Mouse (Mus musculus) heart, postnatal 25 days (tissue): Measurements from ENCODE around the gene Plxnb1. TPM values are rescaled to one million over a fixed set of nuclear protein-coding genes. Genes with fewer than 3 reads are reported as not detected.

Experiments
- DNase-seq: peaks from one replicate; pipeline ENCODE4 v3.0.0; 2022; ENCODE audit warnings: low spot score
- intact Hi-C: fragments of 180-260 bp; cut with DNase I; formaldehyde crosslinking; loops from one replicate; pipeline ENCODE4 v1.15.1; 2025
- total RNA-seq, 2 experiments: library from RNA; stranded (reverse); gene quantifications; 2 replicates each; pipeline ENCODE4 v1.2.3; 2021

The Plxnb1 gene
- total RNA-seq, 2 experiments from 2014 or later: 21.1 to 22.9 TPM

DNA sequence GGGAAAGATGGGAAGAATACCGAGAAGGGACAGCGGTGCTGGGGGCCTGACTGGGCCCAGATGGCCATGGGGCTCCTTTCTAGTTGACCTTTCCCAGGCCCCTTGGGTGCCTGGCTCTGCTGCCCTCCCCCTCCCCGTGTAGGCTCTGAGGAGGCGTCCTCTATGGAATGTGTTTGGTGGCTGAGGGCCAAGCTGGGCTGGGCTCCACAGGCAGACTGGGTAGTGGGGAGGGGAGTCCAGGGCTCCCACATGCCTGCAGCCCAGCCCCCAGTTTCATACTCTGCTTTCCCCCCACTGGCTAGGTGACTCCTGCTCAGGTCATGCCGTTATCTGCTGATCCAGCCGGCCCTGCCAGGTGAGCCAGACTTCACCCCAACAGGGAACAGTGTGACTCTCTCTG lies 3.8 kb downstream of the Plxnb1 start:
- no peak for DNase-seq
- intact Hi-C loops: no loop called here

DNA sequence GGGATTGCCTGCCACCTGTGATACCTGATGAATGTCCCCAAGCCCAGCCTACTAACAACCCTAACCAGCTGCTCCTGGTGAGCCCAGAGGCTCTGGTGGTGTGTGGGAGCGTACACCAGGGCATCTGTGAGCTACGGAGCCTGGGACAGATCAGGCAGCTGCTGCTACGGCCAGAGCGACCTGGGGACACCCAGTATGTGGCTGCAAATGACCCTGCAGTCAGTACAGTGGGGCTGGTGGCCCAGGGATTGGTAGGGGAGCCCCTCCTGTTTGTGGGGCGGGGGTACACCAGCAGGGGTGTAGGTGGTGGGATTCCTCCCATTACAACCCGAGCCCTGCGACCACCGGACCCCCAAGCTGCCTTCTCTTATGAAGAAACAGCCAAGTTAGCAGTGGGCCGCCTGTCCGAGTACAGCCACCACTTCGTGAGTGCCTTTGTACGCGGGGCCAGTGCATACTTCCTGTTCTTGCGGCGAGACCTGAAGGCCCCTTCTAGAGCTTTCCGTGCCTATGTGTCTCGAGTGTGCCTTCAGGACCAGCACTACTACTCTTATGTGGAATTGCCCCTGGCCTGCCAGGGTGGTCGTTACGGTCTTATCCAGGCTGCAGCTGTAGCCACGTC lies 5.2 kb downstream of the Plxnb1 start:
- no peak for DNase-seq
- intact Hi-C loops: no loop called here

DNA sequence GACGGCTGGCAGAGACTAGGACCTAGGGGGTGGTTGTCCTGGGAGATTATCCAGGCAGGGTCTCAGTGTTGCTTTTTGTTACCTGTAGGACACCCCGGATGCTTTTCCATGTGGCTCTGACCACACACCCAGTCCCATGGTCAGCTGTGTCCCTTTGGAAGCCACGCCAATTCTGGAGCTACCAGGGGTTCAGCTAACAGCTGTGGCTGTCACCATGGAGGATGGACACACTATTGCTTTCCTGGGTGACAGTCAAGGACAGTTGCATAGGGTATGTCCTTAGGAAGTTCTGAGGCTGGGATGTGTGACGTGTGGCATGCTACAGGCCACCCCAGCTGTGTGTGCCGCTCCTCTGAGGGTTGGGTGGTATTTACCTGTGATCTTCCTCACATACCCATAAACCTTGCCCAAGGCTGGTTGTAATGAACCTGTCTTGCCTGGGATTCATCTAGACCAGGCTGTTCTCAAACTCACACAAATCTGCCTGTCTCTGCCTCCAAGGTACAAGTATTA lies 6.8 kb downstream of the Plxnb1 start:
- intact Hi-C loops: no loop called here
- DNase-seq: no peak

DNA sequence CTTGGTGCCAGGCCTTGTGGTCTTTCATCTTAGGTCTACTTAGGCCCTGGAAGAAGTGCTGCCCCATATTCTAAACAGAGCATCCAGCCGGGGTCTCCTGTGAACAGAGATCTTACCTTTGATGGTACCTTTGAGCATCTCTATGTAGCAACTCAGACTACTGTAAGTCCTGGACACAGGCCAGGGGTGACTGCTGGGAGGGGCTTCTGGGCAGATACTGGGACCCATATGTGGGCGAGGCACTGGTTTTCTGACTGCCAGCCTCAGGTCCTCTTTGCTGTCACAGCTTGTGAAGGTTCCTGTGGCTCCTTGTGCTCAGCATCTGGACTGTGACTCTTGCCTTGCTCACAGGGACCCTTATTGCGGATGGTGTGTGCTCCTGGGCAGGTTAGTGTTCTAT lies 7.4 kb downstream of the Plxnb1 start:
- intact Hi-C loops: no loop called here
- DNase-seq: no peak

DNA sequence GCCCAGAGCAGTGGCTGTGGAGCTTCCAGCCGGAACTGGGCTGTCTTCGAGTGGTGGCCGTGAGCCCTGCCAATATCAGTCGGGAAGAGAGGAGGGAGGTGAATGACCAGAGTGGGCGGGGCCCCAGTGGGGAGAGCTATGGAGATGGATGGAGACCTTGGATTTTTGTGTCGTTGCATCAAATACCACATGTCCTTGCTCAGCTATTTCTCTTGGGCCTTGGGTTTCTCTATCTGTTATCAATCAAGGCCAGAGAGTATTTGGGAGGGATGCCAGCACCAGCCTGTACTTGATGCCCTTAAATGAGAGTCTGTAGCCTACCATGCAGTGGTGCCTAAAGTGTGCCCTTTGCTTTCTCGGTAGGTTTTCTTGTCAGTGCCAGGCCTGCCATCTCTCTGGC lies 8.1 kb downstream of the Plxnb1 start:
- DNase-seq: no peak
- intact Hi-C loops: no loop called here

DNA sequence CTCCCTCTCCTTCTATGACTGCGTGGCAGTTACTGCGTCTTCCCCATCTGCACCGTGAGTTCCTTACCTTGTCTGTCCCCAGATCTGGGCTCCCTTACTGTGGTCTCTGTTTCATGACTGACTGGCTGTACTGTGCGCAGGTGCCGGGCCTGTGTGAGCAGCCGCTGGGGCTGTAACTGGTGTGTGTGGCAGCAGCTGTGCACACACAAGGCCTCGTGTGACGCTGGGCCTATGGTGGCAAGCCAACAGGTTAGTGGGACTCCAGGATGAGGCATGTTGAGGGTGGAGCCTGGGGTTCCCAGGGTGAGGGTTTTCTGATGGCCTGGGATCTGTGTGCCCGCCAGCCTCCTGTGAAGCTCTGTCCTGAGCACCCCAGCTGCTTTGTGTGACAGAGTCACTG lies 8.9 kb downstream of the Plxnb1 start:
- intact Hi-C loops: no loop called here
- DNase-seq: no peak

DNA sequence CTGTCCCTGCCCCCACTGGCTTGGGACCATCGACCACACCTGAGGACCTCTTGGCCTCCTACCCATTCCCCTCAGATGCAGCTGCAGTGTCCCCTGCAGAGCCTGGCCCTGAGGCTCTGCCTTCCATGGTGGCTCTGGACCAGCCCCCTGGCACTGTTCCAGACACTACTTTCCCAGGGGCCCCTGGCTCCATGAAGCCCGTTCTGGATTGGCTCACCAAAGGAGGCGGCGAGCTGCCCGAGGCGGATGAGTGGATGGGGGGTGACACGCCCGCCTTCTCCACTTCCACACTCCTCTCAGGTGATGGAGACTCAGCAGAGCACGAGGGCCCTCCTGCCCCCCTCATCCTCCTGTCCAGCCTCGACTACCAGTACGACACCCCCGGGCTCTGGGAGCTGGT lies 9.8 kb downstream of the Plxnb1 start:
- intact Hi-C loops: no loop called here
- DNase-seq: no peak

DNA sequence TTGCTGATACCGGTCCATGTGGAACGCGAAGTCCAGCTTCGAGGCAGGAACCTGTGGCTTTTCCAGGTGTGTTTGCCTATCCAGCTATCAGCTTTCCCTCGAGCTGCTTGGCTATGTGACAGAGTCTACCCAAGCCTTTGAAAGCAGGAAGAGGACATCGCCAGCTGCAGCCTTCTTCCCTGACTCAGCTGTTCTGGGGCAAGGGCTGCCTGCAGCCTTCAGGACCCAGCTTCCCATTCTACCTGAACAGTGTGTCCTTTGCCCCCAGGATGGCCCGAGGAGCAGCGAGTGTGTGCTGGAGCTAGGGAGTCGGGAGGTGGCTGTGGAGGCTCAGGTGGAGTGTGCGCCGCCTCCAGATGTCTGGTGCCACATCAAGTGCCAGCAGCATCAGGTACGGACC lies 10.5 kb downstream of the Plxnb1 start:
- intact Hi-C loops: no loop called here
- no peak for DNase-seq

DNA sequence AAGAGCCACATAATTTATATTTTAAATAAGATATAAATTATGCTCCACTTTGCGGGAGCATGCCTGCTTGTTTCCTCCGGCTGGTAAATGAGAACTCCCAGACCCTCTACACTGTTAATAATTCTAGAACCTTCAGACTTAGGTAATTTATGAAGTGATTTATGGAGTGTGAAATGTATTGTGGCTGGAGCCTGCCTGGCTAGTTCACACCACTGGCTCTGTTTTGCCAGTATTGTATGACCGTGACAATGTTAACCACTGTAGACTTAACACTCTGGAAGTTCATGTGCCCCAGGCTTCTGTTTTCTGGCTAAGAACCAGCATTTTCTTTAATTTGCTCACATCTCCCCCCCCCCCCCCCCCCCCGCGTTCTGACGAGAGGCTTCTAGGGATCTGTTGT lies 12.2 kb downstream of the Plxnb1 start:
- DNase-seq: no peak
- intact Hi-C loops: no loop called here

DNA sequence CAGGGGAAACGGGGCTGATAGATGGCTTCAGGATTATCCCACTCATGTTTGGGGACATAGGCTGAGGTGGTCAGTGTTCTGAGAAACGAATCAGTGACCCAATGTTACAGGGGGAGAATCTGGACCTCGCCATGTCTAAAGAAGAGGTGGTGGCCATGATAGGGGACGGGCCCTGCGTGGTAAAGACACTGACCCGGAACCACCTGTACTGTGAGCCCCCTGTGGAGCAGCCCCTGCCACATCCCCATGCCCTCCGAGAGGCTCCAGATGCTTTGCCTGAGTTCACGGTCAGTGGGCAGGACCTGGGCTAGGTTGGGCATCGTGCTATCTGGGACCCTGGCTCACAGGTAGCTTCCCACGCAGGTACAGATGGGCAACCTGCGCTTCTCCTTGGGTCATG lies 15.1 kb downstream of the Plxnb1 start:
- intact Hi-C loops: no loop called here

DNA sequence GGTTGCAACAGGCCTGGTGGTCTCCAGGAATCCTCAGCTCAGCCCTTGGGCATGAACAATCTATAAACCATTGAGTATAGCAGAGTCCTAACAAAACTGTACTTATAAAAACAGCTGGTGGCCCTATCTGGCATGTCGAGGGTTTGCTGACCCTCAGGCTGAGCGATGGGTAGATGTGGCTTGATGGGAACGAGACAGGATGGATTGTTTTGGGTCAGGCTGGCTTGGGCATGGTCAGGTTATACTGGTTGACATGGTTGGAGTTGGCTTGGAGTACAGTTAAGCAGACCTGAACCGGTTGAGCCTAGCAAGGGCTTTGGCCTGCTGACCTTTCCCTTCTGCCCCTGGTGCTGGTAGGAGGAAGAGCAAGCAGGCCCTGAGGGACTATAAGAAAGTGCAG lies 15.9 kb downstream of the Plxnb1 start:
- DNase-seq: no peak
- intact Hi-C loops: no loop called here

More for the DNA sequence above, 15.1 kb downstream of the Plxnb1 start:
- DNase-seq: no peak

DNA sequence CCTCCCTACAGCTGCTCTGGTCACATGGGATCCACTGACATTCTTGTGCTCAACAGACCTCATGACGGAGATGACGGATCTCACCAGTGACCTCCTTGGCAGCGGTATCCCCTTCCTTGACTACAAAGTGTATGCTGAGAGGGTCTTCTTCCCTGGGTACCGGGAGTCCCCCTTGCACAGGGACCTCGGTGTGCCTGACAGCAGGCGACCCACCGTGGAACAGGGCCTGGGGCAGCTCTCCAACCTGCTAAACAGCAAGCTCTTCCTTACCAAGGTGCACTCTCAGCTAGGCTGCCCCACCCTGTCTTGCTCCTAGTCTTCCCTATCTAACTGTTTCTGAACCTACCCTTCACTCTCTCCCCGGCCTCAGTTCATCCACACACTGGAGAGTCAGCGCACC lies 16.4 kb downstream of the Plxnb1 start:
- intact Hi-C loops: no loop called here

DNA sequence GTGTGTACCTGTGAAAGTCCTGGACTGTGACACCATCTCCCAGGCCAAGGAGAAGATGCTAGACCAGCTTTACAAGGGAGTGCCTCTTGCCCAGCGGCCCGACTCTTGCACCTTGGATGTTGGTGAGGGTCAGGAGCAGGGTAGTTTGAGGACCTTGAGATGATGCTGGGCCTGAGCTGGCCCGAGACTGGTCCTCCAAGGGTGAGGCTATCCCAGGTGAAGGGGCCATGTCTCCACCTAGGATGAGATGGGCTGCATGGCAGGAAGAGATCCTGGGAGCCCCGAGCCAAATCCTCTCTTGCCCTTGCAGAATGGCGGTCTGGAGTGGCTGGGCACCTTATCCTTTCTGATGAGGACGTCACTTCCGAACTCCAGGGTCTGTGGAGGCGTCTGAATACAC lies 18.1 kb downstream of the Plxnb1 start:
- DNase-seq: no peak
- intact Hi-C loops: no loop called here

More for the DNA sequence above, 16.4 kb downstream of the Plxnb1 start:
- no peak for DNase-seq

DNA sequence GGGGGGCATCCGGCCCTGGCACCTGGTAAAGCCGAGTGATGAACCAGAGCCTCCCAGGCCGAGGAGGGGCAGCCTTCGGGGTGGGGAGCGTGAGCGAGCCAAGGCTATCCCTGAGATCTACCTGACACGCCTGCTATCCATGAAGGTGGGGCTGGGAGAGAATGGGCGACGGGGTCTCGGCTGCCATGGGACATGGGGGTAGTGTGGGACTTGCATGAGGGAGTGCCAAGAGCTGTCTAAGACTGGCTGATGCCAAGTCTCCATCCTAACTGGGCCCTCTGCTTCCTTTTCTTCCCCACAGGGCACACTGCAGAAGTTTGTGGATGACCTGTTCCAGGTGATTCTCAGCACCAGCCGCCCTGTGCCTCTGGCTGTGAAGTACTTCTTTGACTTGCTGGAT lies 19.1 kb downstream of the Plxnb1 start:
- intact Hi-C loops: no loop called here

DNA sequence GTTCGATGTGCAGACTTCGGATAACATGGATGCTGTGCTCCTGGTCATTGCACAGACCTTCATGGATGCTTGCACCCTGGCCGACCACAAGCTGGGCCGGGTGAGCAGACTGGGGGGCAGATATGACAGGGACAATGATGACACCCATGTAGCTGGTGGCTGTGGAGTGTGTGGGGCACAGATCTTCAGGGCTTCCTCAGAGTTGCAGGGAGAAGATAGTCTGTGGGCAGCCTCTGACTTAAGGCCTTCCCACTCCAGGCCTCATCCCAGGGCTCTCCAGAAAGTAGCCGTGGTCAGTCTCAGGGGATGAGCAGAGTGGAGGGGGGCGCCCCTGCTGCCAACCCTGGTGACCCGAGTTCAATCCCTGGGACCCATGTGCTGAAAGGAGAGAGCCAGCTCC lies 19.7 kb downstream of the Plxnb1 start:
- intact Hi-C loops: no loop called here
- no peak for DNase-seq

More for the DNA sequence above, 19.1 kb downstream of the Plxnb1 start:
- DNase-seq: no peak

DNA sequence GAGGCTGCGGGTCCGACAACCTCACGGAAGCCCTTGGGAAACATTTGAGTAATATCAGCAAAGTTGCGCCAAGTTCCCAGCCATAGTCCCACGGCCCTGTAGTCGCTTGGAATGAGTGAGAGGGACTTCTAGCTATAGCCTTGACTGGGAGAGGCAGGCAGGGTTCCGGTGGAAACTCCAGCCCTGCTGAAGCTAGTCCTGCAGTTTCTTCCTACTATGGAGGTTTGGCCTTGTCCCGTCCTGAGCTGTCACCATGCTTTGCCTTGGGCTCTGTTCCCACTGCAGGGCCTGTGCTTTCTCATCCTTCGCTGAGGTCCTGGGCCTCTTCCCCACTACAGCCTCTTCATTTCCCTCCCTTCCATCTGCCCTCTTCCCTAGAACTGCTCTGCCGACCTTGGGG lies 21.0 kb downstream of the Plxnb1 start:
- intact Hi-C loops: no loop called here
- no peak for DNase-seq

DNA sequence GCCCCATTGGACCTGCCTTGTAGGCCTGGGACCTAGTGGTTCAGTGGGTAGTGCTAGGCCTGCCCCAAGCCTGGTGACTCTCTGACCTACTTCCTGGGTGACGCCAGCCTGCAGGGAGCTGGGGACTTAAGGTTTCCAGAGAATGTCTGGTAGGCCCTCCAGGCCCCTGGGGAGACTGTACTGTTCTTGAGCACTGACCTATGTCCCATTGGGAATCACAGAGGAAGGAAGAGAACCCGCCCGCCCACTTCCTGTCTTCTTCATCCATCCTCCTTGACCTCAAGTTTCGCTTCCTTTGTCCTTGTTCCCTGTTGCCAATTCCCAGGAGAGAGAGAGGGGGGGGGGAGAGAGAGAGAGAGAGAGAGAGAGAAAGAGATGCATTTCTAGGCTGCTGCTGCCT lies 22.9 kb downstream of the Plxnb1 start:
- no peak for DNase-seq
- intact Hi-C loops: no loop called here

DNA sequence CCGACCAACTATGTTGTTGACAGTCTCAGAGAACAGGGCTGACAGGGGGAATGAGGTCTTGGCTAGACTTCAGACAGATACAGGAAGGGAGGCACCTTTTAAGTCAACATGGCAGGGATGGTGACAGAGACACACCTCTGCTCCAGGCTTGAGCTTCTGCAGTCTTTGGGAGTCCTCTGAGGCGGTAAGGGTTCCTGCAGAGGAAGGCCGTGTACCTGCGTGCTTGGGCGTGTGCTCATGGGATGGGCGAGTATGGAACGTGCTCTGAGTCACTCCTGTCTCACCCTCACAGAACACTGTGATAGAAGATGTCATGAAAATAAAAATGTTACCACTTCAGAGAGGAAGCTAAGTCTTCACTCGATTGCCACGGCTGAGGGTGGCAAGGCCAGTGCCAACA lies 24.4 kb downstream of the Plxnb1 start:
- DNase-seq: no peak
- intact Hi-C loops: no loop called here

DNA sequence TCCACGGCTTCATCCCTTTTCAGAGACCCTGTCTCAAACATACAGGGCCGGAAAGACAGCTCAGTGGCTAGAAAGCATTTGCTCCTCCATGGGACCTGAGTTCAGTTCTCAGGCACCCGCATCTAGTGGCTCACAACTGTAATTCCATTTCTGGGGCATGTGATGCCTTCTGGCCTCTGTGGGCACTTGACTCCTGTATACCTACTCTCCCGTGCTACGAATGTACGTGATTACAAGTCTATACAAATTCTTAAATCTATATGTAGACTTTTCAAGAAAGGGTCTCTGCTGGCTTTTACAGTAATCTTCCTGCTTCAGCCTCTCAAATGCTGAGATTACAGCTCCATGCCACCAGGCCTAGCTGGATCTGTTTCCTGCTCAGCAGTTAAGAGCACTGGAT lies 25.8 kb downstream of the Plxnb1 start:
- intact Hi-C loops: loop anchor here (1.0 to 10.0 kb wide), 3 partner anchors 33 to 744 kb away; partner anchors contain the start of gene Nme6
- DNase-seq: no peak

DNA sequence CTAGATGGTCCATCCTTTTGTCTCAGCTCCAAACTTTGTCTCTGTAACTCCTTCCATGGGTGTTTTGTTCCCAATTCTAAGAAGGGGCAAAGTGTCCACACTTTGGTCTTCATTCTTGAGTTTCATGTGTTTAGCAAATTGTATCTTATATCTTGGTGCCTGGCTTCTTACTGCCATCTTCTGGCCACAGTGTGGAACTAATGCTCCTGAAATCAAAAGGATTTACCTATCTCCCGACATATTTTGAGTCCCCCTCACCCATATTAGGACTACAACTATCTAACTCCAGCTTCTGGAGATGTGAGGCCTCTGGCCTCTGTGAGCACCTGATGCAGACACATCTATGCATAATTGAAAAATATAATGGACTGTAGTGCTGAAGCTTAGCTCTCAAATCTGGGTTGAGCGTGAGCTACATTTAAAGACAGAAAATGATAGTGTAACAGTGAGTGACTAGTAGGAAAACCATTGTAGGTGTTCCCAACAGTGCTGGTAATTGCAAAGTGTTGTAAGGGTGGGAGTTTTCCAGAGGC lies 27.4 kb downstream of the Plxnb1 start:
- intact Hi-C loops: loop anchor here (1.0 to 10.0 kb wide), 3 partner anchors 122 to 742 kb away; partner anchors contain the start of gene Nme6
- DNase-seq: no peak

DNA sequence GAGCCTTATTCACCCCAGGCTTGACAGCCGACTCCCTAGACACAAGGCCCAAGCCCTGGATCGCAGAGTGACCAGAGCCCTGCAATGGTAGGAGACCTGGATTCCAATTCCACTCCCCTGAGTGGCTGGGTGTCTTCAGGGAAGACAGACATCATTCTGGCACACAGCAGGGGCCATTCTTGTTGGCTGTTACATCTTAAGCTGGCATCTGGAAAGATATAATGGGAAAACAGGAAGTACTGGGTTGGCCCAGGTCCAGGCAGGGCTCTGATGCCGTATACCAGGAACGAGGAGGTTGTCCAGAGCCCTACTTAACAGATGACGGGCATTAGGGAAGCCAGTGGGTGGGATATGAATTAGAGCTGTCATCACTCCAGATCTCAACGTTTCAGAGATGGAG lies 28.1 kb downstream of the Plxnb1 start:
- intact Hi-C loops: loop anchor here (10.0 kb wide), 2 partner anchors 712 to 742 kb away; partner anchors contain the start of gene Nme6
- DNase-seq: no peak

DNA sequence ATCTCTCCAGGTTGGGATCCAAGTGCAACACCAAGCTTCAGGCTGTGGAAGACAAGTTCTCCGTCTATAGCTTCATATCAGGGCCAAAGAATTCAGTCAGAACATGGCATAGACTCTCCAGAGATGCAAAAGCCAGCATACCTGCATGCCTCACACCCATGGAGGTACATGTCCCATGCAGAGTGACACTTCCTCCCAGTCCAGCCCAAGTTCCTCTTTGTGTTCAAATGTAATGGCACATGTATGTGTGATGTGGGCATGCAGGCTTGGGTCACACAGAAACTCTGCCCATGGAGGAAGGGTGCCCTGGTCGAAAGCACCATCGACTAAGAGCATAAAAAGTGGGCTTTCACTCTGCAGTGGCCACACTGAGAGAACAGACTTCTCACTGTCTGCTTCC lies 29.0 kb downstream of the Plxnb1 start:
- intact Hi-C loops: loop anchor here (10.0 kb wide), 2 partner anchors 711 to 741 kb away; partner anchors contain the start of gene Nme6

More for the DNA sequence above, 29.0 kb downstream of the Plxnb1 start:
- no peak for DNase-seq
